Mouse (Mus musculus) lung, adult 18-20 months (tissue): Measurements from ENCODE around the gene Ago4.
"Not testable (repeated sequence)": the region's sequence is repeated elsewhere in the genome, so short reads cannot be mapped to it uniquely, and the experiment has no call there.

Experiments
- DNase-seq, 2 experiments: peaks; one replicate each; pipeline ENCODE4 v3.0.0; 2022; ENCODE audit warnings: mixed read lengths in 2 of 2

Gene Ago4

GRCm38 (mm10) chr4:126532827-126533728, at the start of gene Ago4:
Gene Ago4, minus strand, starts transcription at chr4:126533472.
- DNase-seq: peak; percentile 40 to 69

GRCm38 (mm10) chr4:126579077-126579476, 45.8 kb upstream of the Ago4 start:
- no peak for DNase-seq

GRCm38 (mm10) chr4:126577920-126578319, 44.6 kb upstream of the Ago4 start:
- no peak for DNase-seq

- DNase-seq: no peak
These were observed 43.0 kb upstream of the Ago4 start for GRCm38 (mm10) chr4:126576281-126576680.

GRCm38 (mm10) chr4:126569783-126570182, 36.5 kb upstream of the Ago4 start:
- DNase-seq: no peak

GRCm38 (mm10) chr4:126567243-126567642, 34.0 kb upstream of the Ago4 start:
- no peak for DNase-seq

GRCm38 (mm10) chr4:126563798-126564197, 30.5 kb upstream of the Ago4 start:
- no peak for DNase-seq

- DNase-seq: peak; percentile 87 to 88
These were observed 23.8 kb upstream of the Ago4 start, which contains the start of gene Clspn for GRCm38 (mm10) chr4:126556809-126557711. Gene Clspn, plus strand, starts transcription at chr4:126556935.

- DNase-seq: no peak
These were observed 21.2 kb upstream of the Ago4 start for GRCm38 (mm10) chr4:126554462-126554861.

- no peak for DNase-seq
These were observed 20.4 kb upstream of the Ago4 start for GRCm38 (mm10) chr4:126553685-126554084.

- DNase-seq: peak in 1 of 2 experiments; percentile 11
These were observed 19.8 kb upstream of the Ago4 start for GRCm38 (mm10) chr4:126553105-126553504.

GRCm38 (mm10) chr4:126552136-126552535, 18.9 kb upstream of the Ago4 start:
- DNase-seq: no peak

GRCm38 (mm10) chr4:126546183-126546582, 12.9 kb upstream of the Ago4 start:
- no peak for DNase-seq

GRCm38 (mm10) chr4:126545703-126546102, 12.4 kb upstream of the Ago4 start:
- no peak for DNase-seq

- no peak for DNase-seq
These were observed 11.7 kb upstream of the Ago4 start for GRCm38 (mm10) chr4:126545016-126545415.

GRCm38 (mm10) chr4:126542838-126543237, 9.6 kb upstream of the Ago4 start:
- no peak for DNase-seq

- no peak for DNase-seq
These were observed 7.3 kb upstream of the Ago4 start for GRCm38 (mm10) chr4:126540487-126541071.

GRCm38 (mm10) chr4:126536865-126537264, 3.6 kb upstream of the Ago4 start:
- DNase-seq: no peak

- DNase-seq: not testable (repeated sequence)
These were observed 2.4 kb upstream of the Ago4 start for GRCm38 (mm10) chr4:126535631-126536030.

- no peak for DNase-seq
These were observed 428 bp upstream of the Ago4 start for GRCm38 (mm10) chr4:126533729-126534070.

- DNase-seq: no peak
These were observed 980 bp downstream of the Ago4 start for GRCm38 (mm10) chr4:126532292-126532691.

GRCm38 (mm10) chr4:126526828-126527227, 6.4 kb downstream of the Ago4 start:
- no peak for DNase-seq

- no peak for DNase-seq
These were observed 7.1 kb downstream of the Ago4 start for GRCm38 (mm10) chr4:126526164-126526563.
